Mouse (Mus musculus) lung, postnatal 0 days (tissue): ENCODE measurements at regions not wholly inside any gene's neighbourhood (a gene's known extent, or its start where the extent isn't known, plus 50 kb on each side); places are given as distances from the start of the nearest gene placed in this dataset.

Source experiments
- ATAC-seq: fragments of 200-750 bp; cut with Nextera tagmentation; 2 replicates; pipeline ENCODE4 v1.8.0; 2017; ENCODE audit warnings: moderate library complexity
- DNase-seq: peaks from one replicate; pipeline ENCODE4 v3.0.0-alpha.2; 2016; ENCODE audit warnings: low spot score
- H3K27ac ChIP-seq: fragments of 300-500 bp; sonication (generic); 2 replicates; pipeline ENCODE4 v1.5.1; 2014; ENCODE audit warnings: antibody characterized with exemption, mild to moderate bottlenecking, low read length, mixed read lengths
- H3K27me3 ChIP-seq: fragments of 300-500 bp; sonication (generic); replicated peaks from 2 replicates; pipeline ENCODE4 v1.6.1; 2014; ENCODE audit warnings: low read length, mixed read lengths; ENCODE audit not compliant: insufficient read depth
- H3K36me3 ChIP-seq: fragments of 300-500 bp; sonication (generic); 2 replicates; pipeline ENCODE4 v1.6.1; 2014; ENCODE audit warnings: low read length, mixed read lengths; ENCODE audit not compliant: insufficient read depth
- H3K4me1 ChIP-seq: fragments of 300-500 bp; sonication (generic); 2 replicates; pipeline ENCODE4 v1.6.1; 2014; ENCODE audit warnings: antibody characterized with exemption, low read depth, low read length, mixed read lengths; ENCODE audit not compliant: insufficient read depth
- H3K4me2 ChIP-seq: fragments of 300-500 bp; sonication (generic); replicated peaks from 2 replicates; pipeline ENCODE4 v1.6.1; 2014; ENCODE audit warnings: low read depth, mild to moderate bottlenecking, low read length, moderate library complexity, mixed read lengths
- H3K4me3 ChIP-seq: fragments of 300-500 bp; sonication (generic); 2 replicates; pipeline ENCODE4 v1.5.1; 2014; ENCODE audit warnings: low read depth, low read length
- H3K9ac ChIP-seq: fragments of 300-500 bp; sonication (generic); replicated peaks from 2 replicates; pipeline ENCODE4 v1.6.1; 2014; ENCODE audit warnings: low read depth, mild to moderate bottlenecking
- H3K9me3 ChIP-seq: fragments of 300-500 bp; sonication (generic); 2 replicates; pipeline ENCODE4 v1.6.1; 2016; ENCODE audit warnings: low read length, mixed read lengths
- CTCF ChIP-seq: IDR thresholded peaks from 2 replicates; pipeline ENCODE4 v1.5.1; 2016; ENCODE audit warnings: antibody characterized with exemption, mild to moderate bottlenecking
- EP300 ChIP-seq: IDR thresholded peaks from 2 replicates; pipeline ENCODE4 v1.6.1; 2016; ENCODE audit warnings: antibody characterized with exemption, mild to moderate bottlenecking, control low read depth
- WGBS: fragments of 180-500 bp; shearing (Covaris S2); extraction: QIAGEN DNeasy Blood & Tissue Kit; methylation state at CpG from one replicate; pipeline ENCODE4 v1.1.7; 2014; 5-methylcytosine and 5-hydroxymethylcytosine counted together

- Histone ChIP-seq H3K9me3 (no peaks in the 10 kb centered on the region), H3K36me3 (no peaks in the 10 kb centered on the region), H3K27me3 (no peaks in the 10 kb centered on the region), H3K4me2 (no peak overlapping the region), H3K4me3 (no peak overlapping the region), H3K4me1 (no peaks in the 10 kb centered on the region), H3K9ac (no peak overlapping the region), H3K27ac (no peak overlapping the region)
- DNase-seq (no peak), ATAC-seq (no peak)
- 70% methylated on average over 5 of the region's 5 CpGs for WGBS
- no peak for TF ChIP-seq EP300
- no peak for TF ChIP-seq CTCF
These were observed 96.0 kb upstream of the Negr1 start for GRCm38 (mm10) chr3:156465601-156466000.

- TF ChIP-seq CTCF (no peak), EP300 (no peak)
- Histone ChIP-seq H3K4me1 (no peaks in the 10 kb centered on the region), H3K9ac (no peak overlapping the region), H3K4me3 (no peak overlapping the region), H3K4me2 (no peak overlapping the region), H3K27me3 (no peaks in the 10 kb centered on the region), H3K36me3 (no peaks in the 10 kb centered on the region), H3K27ac (no peak overlapping the region), H3K9me3 (no peaks in the 10 kb centered on the region)
- WGBS, result 83% methylated on average over 4 of the region's 4 CpGs
- no peak for ATAC-seq
- no peak for DNase-seq
These were observed 88.9 kb upstream of the Negr1 start for GRCm38 (mm10) chr3:156472665-156473064.
